Mouse (Mus musculus): Measurements from ENCODE around the gene E330021D16Rik.
A peak's percentile ranks its signal among the peaks of the same experiment; 100 is the strongest.
"Not testable (repeated sequence)": the region's sequence is repeated elsewhere in the genome, so short reads cannot be mapped to it uniquely, and the experiment has no call there.

E330021D16Rik gene

GRCm38 (mm10) chr6:136415133-136415775 lies at the start of gene E330021D16Rik:
E330021D16Rik (minus strand) TSS chr6:136415569.
- DNase-seq (ENCODE audit: low read depth): no peak

- no peak for DNase-seq (ENCODE audit: low read depth)
These were observed 49.7 kb upstream of the E330021D16Rik start for GRCm38 (mm10) chr6:136465021-136465420.

- DNase-seq (ENCODE audit: low read depth): no peak
These were observed 48.8 kb upstream of the E330021D16Rik start for GRCm38 (mm10) chr6:136464121-136464621.

GRCm38 (mm10) chr6:136463491-136463890 lies 48.1 kb upstream of the E330021D16Rik start:
- DNase-seq (ENCODE audit: low read depth): no peak

- DNase-seq (ENCODE audit: low read depth): no peak
These were observed 43.8 kb upstream of the E330021D16Rik start for GRCm38 (mm10) chr6:136459156-136459555.

GRCm38 (mm10) chr6:136456302-136456701 lies 40.9 kb upstream of the E330021D16Rik start:
- no peak for DNase-seq (ENCODE audit: low read depth)

GRCm38 (mm10) chr6:136455696-136456095 lies 40.3 kb upstream of the E330021D16Rik start:
- DNase-seq (ENCODE audit: low read depth): peak; percentile 38

- no peak for DNase-seq (ENCODE audit: low read depth)
These were observed 37.3 kb upstream of the E330021D16Rik start for GRCm38 (mm10) chr6:136452623-136453022.

GRCm38 (mm10) chr6:136450863-136451262 lies 35.5 kb upstream of the E330021D16Rik start:
- no peak for DNase-seq (ENCODE audit: low read depth)

GRCm38 (mm10) chr6:136449930-136450329 lies 34.6 kb upstream of the E330021D16Rik start:
- no peak for DNase-seq (ENCODE audit: low read depth)

GRCm38 (mm10) chr6:136449270-136449692 lies 33.9 kb upstream of the E330021D16Rik start:
- DNase-seq (ENCODE audit: low read depth): no peak

- not testable (repeated sequence) for DNase-seq (ENCODE audit: low read depth)
These were observed 23.8 kb upstream of the E330021D16Rik start for GRCm38 (mm10) chr6:136439205-136439604.

GRCm38 (mm10) chr6:136436151-136436550 lies 20.8 kb upstream of the E330021D16Rik start:
- DNase-seq (ENCODE audit: low read depth): not testable (repeated sequence)

- DNase-seq (ENCODE audit: low read depth): no peak
These were observed 18.2 kb upstream of the E330021D16Rik start for GRCm38 (mm10) chr6:136433573-136433972.

GRCm38 (mm10) chr6:136431896-136432248 lies 16.5 kb upstream of the E330021D16Rik start:
- DNase-seq (ENCODE audit: low read depth): no peak

- DNase-seq (ENCODE audit: low read depth): peak; percentile 19
These were observed 16.0 kb upstream of the E330021D16Rik start for GRCm38 (mm10) chr6:136431169-136431895.

- DNase-seq (ENCODE audit: low read depth): no peak
These were observed 14.1 kb upstream of the E330021D16Rik start for GRCm38 (mm10) chr6:136429441-136429840.

- no peak for DNase-seq (ENCODE audit: low read depth)
These were observed 13.0 kb upstream of the E330021D16Rik start for GRCm38 (mm10) chr6:136428412-136428811.

GRCm38 (mm10) chr6:136427240-136427639 lies 11.9 kb upstream of the E330021D16Rik start:
- peak; percentile 78 for DNase-seq (ENCODE audit: low read depth)

GRCm38 (mm10) chr6:136425956-136426355 lies 10.6 kb upstream of the E330021D16Rik start:
- DNase-seq (ENCODE audit: low read depth): no peak

GRCm38 (mm10) chr6:136424166-136424565 lies 8.8 kb upstream of the E330021D16Rik start:
- DNase-seq (ENCODE audit: low read depth): no peak

GRCm38 (mm10) chr6:136423201-136423600 lies 7.8 kb upstream of the E330021D16Rik start:
- DNase-seq (ENCODE audit: low read depth): no peak

All from NIH3T3 (cell line).